ENCODE assay signal across 17 mouse cellular contexts in the genomic region with DNA sequence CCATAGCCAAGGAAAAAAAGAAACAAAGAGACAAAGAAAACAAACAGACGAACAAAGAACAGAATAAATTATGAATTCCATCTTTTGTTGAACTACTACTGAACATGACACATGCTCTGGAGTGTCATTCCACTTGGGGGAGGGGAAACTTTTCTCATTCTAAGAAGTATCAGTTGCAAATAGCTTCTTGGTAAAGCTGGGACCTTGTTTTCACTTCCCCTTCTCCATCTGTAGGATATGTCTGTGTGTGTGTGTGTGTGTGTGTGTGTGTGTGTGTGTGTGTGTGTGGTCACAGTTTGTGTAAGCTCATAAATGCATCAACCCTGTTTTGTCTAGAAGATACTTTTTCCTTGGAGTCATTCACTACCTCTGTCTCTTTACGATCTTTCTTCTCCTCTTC.
"Had no signal": no experiment of that assay in that cellular context is flagged by ENCODE, and none has a peak within 500 bp of the region (broad histone marks: within the 10 kb centered on the region; RNA-seq: fewer than 3 reads in every experiment).

No protein-coding gene starts in this region.

- H3K9me3 ChIP-seq: megakaryocyte, embryonic 14.5 days; midbrain, embryonic 13.5 days; midbrain, embryonic 15.5 days; neural tube, embryonic 12.5 days had no signal

- H3K4me1 ChIP-seq: megakaryocyte, embryonic 14.5 days; midbrain, embryonic 13.5 days; midbrain, embryonic 15.5 days; neural tube, embryonic 12.5 days had no signal

- H3K9ac ChIP-seq: lung, embryonic 14.5 days; midbrain, embryonic 13.5 days; midbrain, embryonic 15.5 days; neural tube, embryonic 12.5 days had no signal

- H3K4me3 ChIP-seq: megakaryocyte, embryonic 14.5 days; midbrain, embryonic 13.5 days; midbrain, embryonic 15.5 days; neural tube, embryonic 12.5 days had no signal

- DNase-seq: lung, adult 18-20 months; lung, embryonic 14.5 days; lung, postnatal 10 days; lung, postnatal 4 days; retina, postnatal 1 day; right cerebral cortex, adult 18-20 months; right cerebral cortex, postnatal 25 days; right cerebral cortex, postnatal 4 days; spleen, adult 18-20 months; thymus, adult 18-20 months; thymus, postnatal 14 days; thymus, postnatal 36 days had no signal

- H3K36me3 ChIP-seq: midbrain, embryonic 13.5 days; midbrain, embryonic 15.5 days; neural tube, embryonic 12.5 days had no signal

- H3K27ac ChIP-seq: midbrain, embryonic 13.5 days; midbrain, embryonic 15.5 days; neural tube, embryonic 12.5 days had no signal

- H3K27me3 ChIP-seq: megakaryocyte, embryonic 14.5 days; midbrain, embryonic 13.5 days; midbrain, embryonic 15.5 days; neural tube, embryonic 12.5 days had no signal

- H3K4me2 ChIP-seq: lung, embryonic 14.5 days; midbrain, embryonic 11.5 days; midbrain, embryonic 13.5 days; midbrain, embryonic 15.5 days; neural tube, embryonic 12.5 days had no signal

- ATAC-seq: midbrain, embryonic 13.5 days; midbrain, embryonic 15.5 days had no signal
